15 mouse cellular contexts compared by ENCODE assay signal in genomic region chr7:30204380-30204779, GRCm38 (mm10). TPM values are rescaled to one million over a fixed set of nuclear protein-coding genes. Genes with fewer than 3 reads are reported as not detected.
DNase-seq lines count a peak whose midpoint lies in the region; ATAC-seq lines count a peak whose summit lies in the region.
"Had no signal": no experiment of that assay in that cellular context is flagged by ENCODE, and none has a peak within 500 bp of the region (broad histone marks: within the 10 kb centered on the region; RNA-seq: fewer than 3 reads in every experiment).

No protein-coding gene starts in this region.

- no peak overlapping the region for H3K27ac ChIP-seq in heart, embryonic 12.5 days (ENCODE audit: poor library complexity, severe bottlenecking)
- H3K27ac ChIP-seq in intestine, embryonic 15.5 days = no peak overlapping the region
- H3K27ac ChIP-seq: embryonic facial prominence, embryonic 12.5 days; limb, embryonic 12.5 days had no signal

- no peaks in the 10 kb centered on the region for H3K9me3 ChIP-seq in heart, embryonic 12.5 days (replicated peaks)
- no peaks in the 10 kb centered on the region for H3K9me3 ChIP-seq in intestine, embryonic 15.5 days
- H3K9me3 ChIP-seq: embryonic facial prominence, embryonic 12.5 days; limb, embryonic 12.5 days had no signal

- H3K36me3 ChIP-seq in heart, embryonic 12.5 days = no peaks in the 10 kb centered on the region
- no peaks in the 10 kb centered on the region for H3K36me3 ChIP-seq in intestine, embryonic 15.5 days
- H3K36me3 ChIP-seq: embryonic facial prominence, embryonic 12.5 days; limb, embryonic 12.5 days had no signal

- DNase-seq in heart, postnatal 25 days (ENCODE audit: low spot score) = no peak
- DNase-seq in ovary, postnatal 36 days (ENCODE audit: low spot score) = peak; percentile 58
- no peak for DNase-seq in ovary, postnatal 10 days (ENCODE audit: low spot score)
- DNase-seq in testis, postnatal 10 days (ENCODE audit: low spot score) = peak; percentile 69
- DNase-seq in layer of hippocampus, adult 18-20 months (ENCODE audit: low spot score in 2 of 2) = no peak
- DNase-seq: cerebellum, adult 8-10 months; kidney, adult 9 months; lung, postnatal 4 days had no signal

- intact Hi-C loops in heart, postnatal 25 days (cut with DNase I) = loop anchor here (5.0 kb wide), 1 partner anchor 192 kb away; no protein-coding TSS in a partner anchor

- no peak overlapping the region for H3K4me3 ChIP-seq in heart, embryonic 12.5 days
- H3K4me3 ChIP-seq in intestine, embryonic 15.5 days (replicated peaks) = 0 out of 2 replicates have a peak overlapping the region, but pooled peaks have one; percentile 9
- H3K4me3 ChIP-seq: embryonic facial prominence, embryonic 12.5 days; limb, embryonic 12.5 days had no signal

- peaks cover 11% of the 10 kb centered on the region for H3K4me1 ChIP-seq in heart, embryonic 12.5 days (replicated peaks)
- H3K4me1 ChIP-seq in intestine, embryonic 15.5 days (replicated peaks) = no peaks in the 10 kb centered on the region
- H3K4me1 ChIP-seq: embryonic facial prominence, embryonic 12.5 days had no signal

- ATAC-seq in heart, embryonic 12.5 days (ENCODE audit: insufficient number of reproducible peaks, low FRiP score) = no peak
- peak; percentile 87 for ATAC-seq in intestine, embryonic 15.5 days
- ATAC-seq: forebrain, embryonic 14.5 days had no signal

- peak overlapping the region; percentile 27 for H3K4me2 ChIP-seq in heart, embryonic 12.5 days
- peak overlapping the region; percentile 48 for H3K4me2 ChIP-seq in intestine, embryonic 15.5 days (replicated peaks)
- H3K4me2 ChIP-seq: embryonic facial prominence, embryonic 12.5 days; limb, embryonic 12.5 days had no signal

- WGBS in heart, embryonic 12.5 days = 13% methylated on average over 8 of the region's 8 CpGs
- WGBS in intestine, embryonic 15.5 days = 30% methylated on average over 8 of the region's 8 CpGs

- H3K27me3 ChIP-seq in heart, embryonic 12.5 days (replicated peaks) = no peaks in the 10 kb centered on the region
- H3K27me3 ChIP-seq in intestine, embryonic 15.5 days (replicated peaks) = no peaks in the 10 kb centered on the region
- H3K27me3 ChIP-seq: embryonic facial prominence, embryonic 12.5 days; limb, embryonic 12.5 days had no signal

- peak overlapping the region; percentile 31; the same call in 1 of the 2 replicates for H3K9ac ChIP-seq in heart, embryonic 12.5 days
- H3K9ac ChIP-seq in intestine, embryonic 15.5 days = no peak overlapping the region
- H3K9ac ChIP-seq: embryonic facial prominence, embryonic 12.5 days; limb, embryonic 12.5 days had no signal

RNA-seq across cellular contexts. Expression of gene Capns1, which starts 5.8 kb away (rescaled TPM):
- 77.0 and 83.4 TPM in 2 replicates for polyA plus RNA-seq in heart, embryonic 12.5 days (2016; fragmentation: Nextera tagmentation; extraction: Ambion mirVana)
- total RNA-seq in heart, postnatal 25 days (2021) = 100 to 1,000 TPM; 270 to 283 TPM
- polyA plus RNA-seq in intestine, embryonic 15.5 days (2015; fragmentation: Nextera tagmentation; extraction: Ambion mirVana) = 83.7 and 101 TPM in 2 replicates
- 100 to 1,000 TPM; 205 to 227 TPM for total RNA-seq in layer of hippocampus, adult 18-20 months (2021)

RNA-seq across cellular contexts. Expression of gene Cox7a1, which starts 20.4 kb away (rescaled TPM):
- polyA plus RNA-seq in heart, embryonic 12.5 days (2016; fragmentation: Nextera tagmentation; extraction: Ambion mirVana) = 300 and 306 TPM in 2 replicates
- 1,000 to 10,000 TPM; 2,700 to 2,749 TPM for total RNA-seq in heart, postnatal 25 days (2021)
- polyA plus RNA-seq in intestine, embryonic 15.5 days (2015; fragmentation: Nextera tagmentation; extraction: Ambion mirVana) = 30.7 and 34.3 TPM in 2 replicates
- total RNA-seq in layer of hippocampus, adult 18-20 months (2021) = 1 to 10 TPM; 3.1 to 4.6 TPM

RNA-seq across cellular contexts. Expression of gene Polr2i, which starts 27.4 kb away (rescaled TPM):
- 101 and 105 TPM in 2 replicates for polyA plus RNA-seq in heart, embryonic 12.5 days (2016; fragmentation: Nextera tagmentation; extraction: Ambion mirVana)
- 10 to 100 TPM; 54.6 to 56.6 TPM for total RNA-seq in heart, postnatal 25 days (2021)
- polyA plus RNA-seq in intestine, embryonic 15.5 days (2015; fragmentation: Nextera tagmentation; extraction: Ambion mirVana) = 115 and 116 TPM in 2 replicates
- total RNA-seq in layer of hippocampus, adult 18-20 months (2021) = 10 to 100 TPM; 55.1 to 59.8 TPM

RNA-seq across cellular contexts. Expression of gene Tbcb, which starts 27.7 kb away (rescaled TPM):
- polyA plus RNA-seq in heart, embryonic 12.5 days (2016; fragmentation: Nextera tagmentation; extraction: Ambion mirVana) = 155 and 162 TPM in 2 replicates
- 10 to 100 TPM; 54.1 to 56.7 TPM for total RNA-seq in heart, postnatal 25 days (2021)
- polyA plus RNA-seq in intestine, embryonic 15.5 days (2015; fragmentation: Nextera tagmentation; extraction: Ambion mirVana) = 136 and 148 TPM in 2 replicates
- total RNA-seq in layer of hippocampus, adult 18-20 months (2021) = 100 to 1,000 TPM; 128 to 131 TPM

RNA-seq across cellular contexts. Expression of gene Ovol3, which starts 31.1 kb away (rescaled TPM):
- not detected in 2 replicates for polyA plus RNA-seq in heart, embryonic 12.5 days (2016; fragmentation: Nextera tagmentation; extraction: Ambion mirVana)
- not detected for total RNA-seq in heart, postnatal 25 days (2021)
- polyA plus RNA-seq in intestine, embryonic 15.5 days (2015; fragmentation: Nextera tagmentation; extraction: Ambion mirVana) = not detected in 2 replicates
- not detected for total RNA-seq in layer of hippocampus, adult 18-20 months (2021)
- total RNA-seq: layer of hippocampus, postnatal 10 days had no signal
- polyA plus RNA-seq: forebrain, embryonic 14.5 days; gonadal fat pad, adult 2 months; limb, embryonic 12.5 days had no signal

Comparison
In these comparisons a context has a peak if more than half of its experiments do, and no peak if none do; other contexts are left out.
1. DNase-seq: peak in ovary, postnatal 36 days (single experiment) and testis, postnatal 10 days (single experiment); none in heart, postnatal 25 days (single experiment), ovary, postnatal 10 days (single experiment) and layer of hippocampus, adult 18-20 months (0 of 2).
2. RNA of gene Cox7a1, which starts 20.4 kb away (total RNA-seq): 2,700 to 2,749 TPM in heart, postnatal 25 days; 3.1 to 4.6 TPM in layer of hippocampus, adult 18-20 months; every median in the first group is over 100 times any median in the second.